Mouse (Mus musculus) intestine, postnatal 0 days (tissue): ENCODE measurements at regions not wholly inside any gene's neighbourhood (a gene's known extent, or its start where the extent isn't known, plus 50 kb on each side); places are given as distances from the start of the nearest gene placed in this dataset.

ENCODE experiments used
- ATAC-seq: fragments of 200-750 bp; cut with Nextera tagmentation; 2 replicates; pipeline ENCODE4 v1.8.0; 2017; ENCODE audit warnings: mild to moderate bottlenecking, moderate TSS enrichment, moderate library complexity
- H3K27ac ChIP-seq: fragments of 300-500 bp; sonication (generic); 2 replicates; pipeline ENCODE4 v1.5.1; 2014; ENCODE audit warnings: mild to moderate bottlenecking, low read depth, low read length, moderate library complexity
- H3K27me3 ChIP-seq: fragments of 300-500 bp; sonication (generic); replicated peaks from 2 replicates; pipeline ENCODE4 v1.6.1; 2014; ENCODE audit warnings: low read length, mixed read lengths; ENCODE audit not compliant: control insufficient read depth, insufficient read depth
- H3K36me3 ChIP-seq: fragments of 300-500 bp; sonication (generic); 2 replicates; pipeline ENCODE4 v1.6.1; 2014; ENCODE audit warnings: mild to moderate bottlenecking, moderate library complexity; ENCODE audit not compliant: control insufficient read depth, insufficient read depth
- H3K4me1 ChIP-seq: fragments of 300-500 bp; sonication (generic); replicated peaks from 2 replicates; pipeline ENCODE4 v1.6.1; 2014; ENCODE audit warnings: antibody characterized with exemption, low read length, mixed read lengths; ENCODE audit not compliant: control insufficient read depth, insufficient read depth
- H3K4me2 ChIP-seq: fragments of 300-500 bp; sonication (generic); replicated peaks from 2 replicates; pipeline ENCODE4 v1.6.1; 2014; ENCODE audit warnings: low read depth, mild to moderate bottlenecking, moderate library complexity
- H3K4me3 ChIP-seq: fragments of 300-500 bp; sonication (generic); 2 replicates; pipeline ENCODE4 v1.5.1; 2014; ENCODE audit warnings: low read depth, low read length
- H3K9ac ChIP-seq: fragments of 300-500 bp; sonication (generic); 2 replicates; pipeline ENCODE4 v1.6.1; 2014; ENCODE audit warnings: mild to moderate bottlenecking, low read depth, low read length
- H3K9me3 ChIP-seq: fragments of 300-500 bp; sonication (generic); 2 replicates; pipeline ENCODE4 v1.6.1; 2016; ENCODE audit warnings: mixed run types; ENCODE audit not compliant: control insufficient read depth
- CTCF ChIP-seq: sonication (generic); IDR thresholded peaks from 2 replicates; pipeline ENCODE4 v1.5.1; 2016; ENCODE audit warnings: low read depth, mild to moderate bottlenecking, control low read depth, antibody characterized with exemption, moderate library complexity
- WGBS: fragments of 180-500 bp; shearing (Covaris S2); extraction: QIAGEN DNeasy Blood & Tissue Kit; methylation state at CpG from one replicate; pipeline ENCODE4 v1.1.7; 2014; 5-methylcytosine and 5-hydroxymethylcytosine counted together

DNA sequence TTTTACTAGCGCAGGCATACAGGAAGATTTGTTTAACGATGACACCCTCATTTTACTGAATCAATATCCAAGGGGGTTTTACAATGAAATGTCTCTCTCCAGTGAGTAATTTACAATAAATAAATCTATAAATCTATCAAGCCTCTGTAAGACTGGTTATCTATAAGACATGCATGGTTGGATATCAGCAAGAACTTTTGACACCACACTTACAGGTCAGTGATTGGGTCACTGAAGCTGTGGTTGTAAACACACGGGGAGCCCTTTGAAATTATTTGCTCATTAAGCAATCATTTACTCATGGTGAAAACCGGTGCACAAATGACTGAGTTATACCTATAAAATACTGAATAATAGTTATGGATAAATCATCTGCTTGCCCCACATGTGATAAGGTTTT lies 392.6 kb upstream of the Itga1 start:
- 36% methylated on average over 4 of the region's 4 CpGs for WGBS
- no peaks in the 10 kb centered on the region for H3K4me1 ChIP-seq
- H3K36me3 ChIP-seq: no peaks in the 10 kb centered on the region
- no peak overlapping the region for H3K9ac ChIP-seq
- no peak overlapping the region for H3K4me3 ChIP-seq
- no peak overlapping the region for H3K27ac ChIP-seq
- H3K9me3 ChIP-seq: no peaks in the 10 kb centered on the region
- ATAC-seq: no peak
- H3K4me2 ChIP-seq: no peak overlapping the region
- no peaks in the 10 kb centered on the region for H3K27me3 ChIP-seq
- no peak for TF ChIP-seq CTCF

DNA sequence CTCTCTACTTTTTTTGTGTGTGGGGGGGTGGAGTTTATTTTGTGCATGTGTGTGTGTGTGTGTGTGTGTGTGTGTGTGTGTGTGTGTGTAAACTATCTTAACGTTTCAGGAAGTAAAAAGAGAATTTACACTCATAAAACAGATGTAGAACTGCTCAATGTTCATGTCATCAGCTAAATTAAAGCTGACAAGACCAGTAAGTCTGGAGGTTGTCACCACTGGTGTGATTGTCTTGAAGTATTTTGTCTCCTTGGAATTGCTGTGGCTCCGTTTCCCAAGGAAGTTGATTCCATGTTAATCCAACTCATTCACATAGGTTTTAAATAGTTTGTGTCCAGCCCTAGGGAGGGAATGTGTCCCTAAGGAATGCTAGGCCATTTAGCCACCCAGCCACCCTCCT lies 374.1 kb upstream of the Itga1 start:
- Histone ChIP-seq H3K36me3 (no peaks in the 10 kb centered on the region), H3K4me3 (no peak overlapping the region), H3K4me1 (no peaks in the 10 kb centered on the region), H3K4me2 (no peak overlapping the region), H3K9me3 (no peaks in the 10 kb centered on the region), H3K27ac (no peak overlapping the region), H3K9ac (no peak overlapping the region), H3K27me3 (no peaks in the 10 kb centered on the region)
- no peak for ATAC-seq
- no peak for TF ChIP-seq CTCF
- WGBS: 41% methylated on average over 2 of the region's 2 CpGs

DNA sequence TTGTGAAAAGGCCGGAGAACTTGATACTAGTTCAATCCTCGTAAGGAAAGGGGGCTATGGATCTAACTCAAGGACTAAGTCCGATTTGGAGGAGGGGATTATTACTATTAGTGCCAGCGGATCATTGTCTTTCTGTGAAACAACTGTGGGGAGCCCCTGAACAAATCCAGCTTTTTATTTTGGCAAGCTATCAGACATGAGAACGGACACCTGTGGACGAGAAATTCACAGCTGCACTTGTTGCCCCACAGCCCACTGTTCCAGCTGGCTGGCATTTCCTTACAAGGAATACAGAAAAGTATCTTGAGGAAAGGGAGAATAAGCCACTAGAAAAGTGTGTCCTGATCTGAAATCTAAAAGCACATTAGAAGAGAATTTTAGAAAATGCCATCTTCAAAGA lies 363.9 kb upstream of the Itga1 start:
- Histone ChIP-seq H3K36me3 (no peaks in the 10 kb centered on the region), H3K27ac (no peak overlapping the region), H3K4me2 (no peak overlapping the region), H3K4me1 (no peaks in the 10 kb centered on the region), H3K27me3 (no peaks in the 10 kb centered on the region), H3K9me3 (no peaks in the 10 kb centered on the region), H3K9ac (no peak overlapping the region), H3K4me3 (no peak overlapping the region)
- 82% methylated on average over 6 of the region's 6 CpGs for WGBS
- no peak for ATAC-seq
- no peak for TF ChIP-seq CTCF

DNA sequence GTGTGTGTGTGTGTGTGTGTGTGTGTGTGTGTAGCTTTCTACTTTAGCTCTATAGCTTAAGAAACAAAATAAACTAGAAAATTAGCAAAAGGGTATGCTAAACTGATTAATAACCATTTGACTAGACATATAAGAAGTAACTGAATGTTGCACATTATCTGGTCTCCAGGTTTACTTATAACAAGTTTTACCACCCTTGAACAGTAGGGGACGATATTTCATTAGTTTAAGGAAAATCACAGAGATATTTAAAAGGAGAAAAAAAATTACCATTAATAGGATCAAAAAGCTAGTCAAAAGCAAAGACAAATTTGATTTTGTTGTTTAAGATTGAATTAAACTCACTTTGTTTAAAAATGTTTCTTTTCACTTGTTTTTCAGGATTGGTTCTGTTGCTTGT lies 349.5 kb upstream of the Itga1 start:
- no peak for ATAC-seq
- no peak overlapping the region for H3K27ac ChIP-seq
- peak; percentile 65 for TF ChIP-seq CTCF
- H3K36me3 ChIP-seq: no peaks in the 10 kb centered on the region
- H3K4me3 ChIP-seq: no peak overlapping the region
- WGBS: 14% methylated on average over 1 of the region's 1 CpGs
- H3K27me3 ChIP-seq: no peaks in the 10 kb centered on the region
- H3K4me2 ChIP-seq: no peak overlapping the region
- H3K4me1 ChIP-seq: no peaks in the 10 kb centered on the region
- no peaks in the 10 kb centered on the region for H3K9me3 ChIP-seq
- H3K9ac ChIP-seq: no peak overlapping the region

DNA sequence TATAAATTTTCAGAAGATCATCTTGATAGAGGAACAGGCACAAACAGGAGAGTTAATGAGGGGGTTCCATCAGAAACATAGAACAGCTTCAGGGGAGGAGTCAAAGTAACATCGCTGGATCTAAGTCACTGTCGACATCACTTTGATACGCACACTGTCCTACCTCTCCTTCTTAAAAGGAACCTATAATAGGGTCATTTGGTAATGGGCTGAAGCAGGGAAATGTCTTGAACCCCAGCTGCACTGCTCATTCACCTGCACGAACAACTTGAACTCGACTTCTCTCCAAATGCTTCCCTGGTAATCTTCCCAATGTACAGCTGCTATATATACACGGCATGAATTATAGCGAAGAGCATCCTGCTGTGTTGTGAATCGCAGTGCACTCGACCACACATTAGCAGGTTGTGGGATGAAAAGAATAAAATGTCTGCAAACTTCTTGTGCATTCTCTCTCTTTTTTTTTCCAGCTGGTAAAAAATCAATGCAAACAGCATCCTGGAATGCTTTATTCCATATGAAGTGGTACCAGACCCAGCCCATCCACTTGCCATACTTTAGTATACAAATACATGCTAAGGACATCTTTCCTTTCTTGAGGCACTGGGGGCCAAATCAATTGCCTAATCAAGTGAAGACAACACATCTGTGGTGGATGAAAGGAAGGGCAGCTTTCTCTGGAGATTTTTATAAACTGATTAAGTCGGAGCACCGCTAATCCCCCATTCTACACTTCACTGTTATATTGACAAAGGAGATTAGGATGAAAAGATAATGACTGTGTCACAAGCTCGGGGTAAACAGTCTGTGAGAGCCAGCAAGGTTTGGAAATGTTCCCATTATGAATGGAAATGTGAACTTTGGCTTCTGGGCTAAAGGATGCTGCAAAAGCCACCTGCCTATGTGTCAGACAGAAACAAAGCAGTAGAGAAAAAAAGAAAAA lies 325.6 kb upstream of the Itga1 start:
- 62% methylated on average over 12 of the region's 12 CpGs for WGBS
- Histone ChIP-seq H3K4me3 (no peak overlapping the region), H3K27me3 (no peaks in the 10 kb centered on the region), H3K27ac (no peak overlapping the region), H3K9ac (no peak overlapping the region), H3K9me3 (no peaks in the 10 kb centered on the region), H3K4me2 (no peak overlapping the region), H3K4me1 (no peaks in the 10 kb centered on the region), H3K36me3 (no peaks in the 10 kb centered on the region)
- no peak for TF ChIP-seq CTCF
- ATAC-seq: no peak

GRCm38 (mm10) chr13:115425610-115426562 lies 324.1 kb upstream of the Itga1 start:
- H3K27me3 ChIP-seq: no peaks in the 10 kb centered on the region
- no peaks in the 10 kb centered on the region for H3K9me3 ChIP-seq
- no peak overlapping the region for H3K4me2 ChIP-seq
- no peaks in the 10 kb centered on the region for H3K36me3 ChIP-seq
- H3K27ac ChIP-seq: no peak overlapping the region
- 78% methylated on average over 8 of the region's 8 CpGs for WGBS
- no peak overlapping the region for H3K4me3 ChIP-seq
- H3K9ac ChIP-seq: no peak overlapping the region
- TF ChIP-seq CTCF: no peak
- no peak for ATAC-seq
- H3K4me1 ChIP-seq: no peaks in the 10 kb centered on the region
